Mouse (Mus musculus) thymus, adult 2 months (tissue): ENCODE results near the gene Prex1. TPM values are rescaled to one million over a fixed set of nuclear protein-coding genes. Genes with fewer than 3 reads are reported as not detected.

ENCODE experiments used
- DNase-seq: peaks from one replicate; pipeline ENCODE4 v3.0.0; 2021
- H3K27ac ChIP-seq: fragments of 200-500 bp; 2 replicates; pipeline ENCODE4 v1.5.1; 2012; ENCODE audit warnings: low read length, control low read depth; ENCODE audit not compliant: control insufficient read depth, insufficient read depth
- H3K27me3 ChIP-seq: fragments of 200-500 bp; 2 replicates; pipeline ENCODE4 v1.6.1; 2012; ENCODE audit warnings: mild to moderate bottlenecking, low read length, moderate library complexity, mixed read lengths; ENCODE audit not compliant: control insufficient read depth, insufficient read depth
- H3K36me3 ChIP-seq: fragments of 200-500 bp; 2 replicates; pipeline ENCODE4 v1.6.1; 2012; ENCODE audit warnings: mild to moderate bottlenecking, low read length, moderate library complexity; ENCODE audit not compliant: control insufficient read depth, insufficient read depth
- H3K4me1 ChIP-seq: fragments of 200-500 bp; replicated peaks from 2 replicates; pipeline ENCODE4 v1.6.1; 2012; ENCODE audit warnings: low read length; ENCODE audit not compliant: control insufficient read depth, insufficient read depth
- H3K4me3 ChIP-seq: fragments of 200-500 bp; 2 replicates; pipeline ENCODE4 v1.5.1; 2012; ENCODE audit warnings: mild to moderate bottlenecking, low read length, control low read depth, moderate library complexity; ENCODE audit not compliant: control insufficient read depth, insufficient read depth
- CTCF ChIP-seq: fragments of 200-500 bp; IDR thresholded peaks from 2 replicates; pipeline ENCODE4 v1.5.1; 2012; ENCODE audit warnings: mild to moderate bottlenecking, control low read depth, low read length, moderate library complexity, borderline replicate concordance; ENCODE audit not compliant: control insufficient read depth, poor library complexity, insufficient read depth; ENCODE audit errors: extremely low read depth
- POLR2A ChIP-seq: fragments of 200-500 bp; IDR thresholded peaks from 2 replicates; pipeline ENCODE4 v1.6.1; 2012; ENCODE audit warnings: mild to moderate bottlenecking, low read length, control low read depth, moderate library complexity; ENCODE audit not compliant: control insufficient read depth, poor library complexity, insufficient read depth; ENCODE audit errors: extremely low read depth
- WGBS: fragments of 180-500 bp; shearing (Covaris S2); methylation state at CpG from one replicate; pipeline ENCODE4 v1.1.7; 2018; 5-methylcytosine and 5-hydroxymethylcytosine counted together
- polyA plus RNA-seq: library from polyadenylated mRNA; depleted of rRNA; stranded (reverse); fragments of >200 nt; gene quantifications from 2 replicates; pipeline ENCODE4 v1.2.3, GENCODE M21; 2012

Prex1 gene
- polyA plus RNA-seq, 1 experiment: 264 TPM

GRCm38 (mm10) chr2:166602948-166603347, 110.7 kb downstream of the Prex1 start:
- Histone ChIP-seq H3K36me3 (peaks cover 27% of the 10 kb centered on the region; the same call in 1 of the 2 replicates), H3K4me3 (no peak overlapping the region), H3K27me3 (no peaks in the 10 kb centered on the region), H3K27ac (no peak overlapping the region), H3K4me1 (peaks cover 13% of the 10 kb centered on the region)
- DNase-seq: no peak
- no peak for TF ChIP-seq POLR2A
- TF ChIP-seq CTCF: no peak
- WGBS: 96% methylated on average over 3 of the region's 3 CpGs

GRCm38 (mm10) chr2:166601420-166601819, 112.2 kb downstream of the Prex1 start:
- Histone ChIP-seq H3K4me3 (no peak overlapping the region), H3K36me3 (peaks cover 26% of the 10 kb centered on the region; the same call in 1 of the 2 replicates), H3K27ac (no peak overlapping the region), H3K27me3 (no peaks in the 10 kb centered on the region), H3K4me1 (peaks cover 6% of the 10 kb centered on the region)
- no peak for DNase-seq
- WGBS: 96% methylated on average over 18 of the region's 18 CpGs
- TF ChIP-seq CTCF (no peak), POLR2A (no peak)

- H3K4me1 ChIP-seq: no peaks in the 10 kb centered on the region
- H3K27me3 ChIP-seq: no peaks in the 10 kb centered on the region
- no peak overlapping the region for H3K4me3 ChIP-seq
- H3K27ac ChIP-seq: no peak overlapping the region
- H3K36me3 ChIP-seq: peaks cover 26% of the 10 kb centered on the region; the same call in 1 of the 2 replicates
- no peak for DNase-seq
- TF ChIP-seq POLR2A (no peak), CTCF (peak; percentile 58; the same call in 1 of the 2 replicates)
- WGBS: 94% methylated on average over 12 of the region's 12 CpGs
Measured at GRCm38 (mm10) chr2:166598453-166599155, 115.0 kb downstream of the Prex1 start.

- Histone ChIP-seq H3K27me3 (no peaks in the 10 kb centered on the region), H3K4me1 (no peaks in the 10 kb centered on the region), H3K36me3 (peaks cover 24% of the 10 kb centered on the region; the same call in 1 of the 2 replicates), H3K4me3 (no peak overlapping the region), H3K27ac (no peak overlapping the region)
- TF ChIP-seq CTCF (no peak), POLR2A (no peak)
- no peak for DNase-seq
- 97% methylated on average over 6 of the region's 6 CpGs for WGBS
Measured at GRCm38 (mm10) chr2:166597763-166598162, 115.9 kb downstream of the Prex1 start.

- no peaks in the 10 kb centered on the region for H3K4me1 ChIP-seq
- H3K4me3 ChIP-seq: no peak overlapping the region
- H3K36me3 ChIP-seq: peaks cover 35% of the 10 kb centered on the region
- peak; percentile 79 for DNase-seq
- H3K27ac ChIP-seq: no peak overlapping the region
- TF ChIP-seq CTCF (peak; percentile 95), POLR2A (no peak)
- 67% methylated on average over 21 of the region's 21 CpGs for WGBS
- H3K27me3 ChIP-seq: no peaks in the 10 kb centered on the region
Measured at GRCm38 (mm10) chr2:166592034-166592912, 121.4 kb downstream of the Prex1 start.

GRCm38 (mm10) chr2:166584491-166584890, 129.1 kb downstream of the Prex1 start:
- no peak for DNase-seq
- 88% methylated on average over 3 of the region's 3 CpGs for WGBS
- no peak for TF ChIP-seq POLR2A
- TF ChIP-seq CTCF: no peak

More at GRCm38 (mm10) chr2:166584491-166584890, 129.1 kb downstream of the Prex1 start:
- Histone ChIP-seq H3K36me3 (peaks cover 91% of the 10 kb centered on the region), H3K4me1 (no peaks in the 10 kb centered on the region), H3K27ac (no peak overlapping the region), H3K4me3 (no peak overlapping the region), H3K27me3 (no peaks in the 10 kb centered on the region)
